In genomic region chrX:7422166-7422565, GRCm38 (mm10) we compare ENCODE assay signal across 8 mouse cellular contexts. TPM values are rescaled to one million over a fixed set of nuclear protein-coding genes. Genes with fewer than 3 reads are reported as not detected.
DNase-seq lines count a peak whose midpoint lies in the region; ATAC-seq and TF ChIP-seq lines count a peak whose summit lies in the region.

No protein-coding gene starts in this region.

- DNase-seq in kidney, adult 9 months: no peak
- DNase-seq in embryonic facial prominence, embryonic 11.5 days (ENCODE audit: low spot score): no peak
- DNase-seq in spleen, adult 12 weeks (ENCODE audit: low spot score): no peak
- DNase-seq in adipocyte (ENCODE audit: low spot score): no peak
- DNase-seq in frontal cortex, postnatal 36 days (ENCODE audit: low spot score in 2 of 2): no peak

- H3K9me3 ChIP-seq in kidney, embryonic 16.5 days (ENCODE audit: low read length): no peaks in the 10 kb centered on the region
- no peaks in the 10 kb centered on the region for H3K9me3 ChIP-seq in embryonic facial prominence, embryonic 11.5 days (replicated peaks; ENCODE audit: control insufficient read depth, low read length)
- no peaks in the 10 kb centered on the region for H3K9me3 ChIP-seq in hindbrain, embryonic 16.5 days (ENCODE audit: control insufficient read depth, low read length)

- no peak overlapping the region for H3ac ChIP-seq in myocyte (ENCODE audit: control insufficient read depth, insufficient read length)

- H3K4me3 ChIP-seq in kidney, embryonic 16.5 days (ENCODE audit: low read length): peak overlapping the region; percentile 52
- peak overlapping the region; percentile 41 for H3K4me3 ChIP-seq in embryonic facial prominence, embryonic 11.5 days (ENCODE audit: low read depth, low read length)
- peak overlapping the region; percentile 46 for H3K4me3 ChIP-seq in hindbrain, embryonic 16.5 days (ENCODE audit: low read length)
- peak overlapping the region; percentile 18 for H3K4me3 ChIP-seq in myocyte

- ATAC-seq in kidney, embryonic 16.5 days (ENCODE audit: low FRiP score, low TSS enrichment): no peak
- no peak for ATAC-seq in embryonic facial prominence, embryonic 11.5 days (replicated peaks; ENCODE audit: insufficient number of reproducible peaks, low FRiP score, low TSS enrichment, low read depth)
- no peak for ATAC-seq in hindbrain, embryonic 16.5 days

- TF ChIP-seq POLR2A in myocyte (IDR thresholded peaks at IDR 0.05; ENCODE audit: insufficient read length, low read depth): no peak

- no peaks in the 10 kb centered on the region for H3K36me3 ChIP-seq in kidney, embryonic 16.5 days (ENCODE audit: insufficient read depth, low read length)
- H3K36me3 ChIP-seq in embryonic facial prominence, embryonic 11.5 days (replicated peaks; ENCODE audit: control insufficient read depth, insufficient read depth, low read depth, low read length): no peaks in the 10 kb centered on the region
- H3K36me3 ChIP-seq in hindbrain, embryonic 16.5 days (ENCODE audit: control insufficient read depth, insufficient read depth, low read length): no peaks in the 10 kb centered on the region
- H3K36me3 ChIP-seq in myocyte (ENCODE audit: control insufficient read depth, insufficient read depth): no peaks in the 10 kb centered on the region

- H3K27me3 ChIP-seq in kidney, embryonic 16.5 days (ENCODE audit: insufficient read depth, low read length): no peaks in the 10 kb centered on the region
- no peaks in the 10 kb centered on the region for H3K27me3 ChIP-seq in embryonic facial prominence, embryonic 11.5 days (ENCODE audit: control insufficient read depth, insufficient read depth, low read length)
- no peaks in the 10 kb centered on the region; the same call in 1 of the 2 replicates for H3K27me3 ChIP-seq in hindbrain, embryonic 16.5 days (replicated peaks; ENCODE audit: control insufficient read depth, insufficient read depth, low read length)
- H3K27me3 ChIP-seq in myocyte (ENCODE audit: control insufficient read depth, insufficient read depth, insufficient read length): no peaks in the 10 kb centered on the region

- H3K79me2 ChIP-seq in myocyte (ENCODE audit: control insufficient read depth, insufficient read depth): no peaks in the 10 kb centered on the region

- H3K9ac ChIP-seq in kidney, embryonic 16.5 days (replicated peaks; ENCODE audit: low read length): peak overlapping the region; percentile 53; the same call in 1 of the 2 replicates
- H3K9ac ChIP-seq in embryonic facial prominence, embryonic 11.5 days (replicated peaks; ENCODE audit: low read length): no peak overlapping the region; the same call in 1 of the 2 replicates
- H3K9ac ChIP-seq in hindbrain, embryonic 16.5 days (ENCODE audit: low read depth, low read length): no peak overlapping the region

- WGBS in kidney, embryonic 16.5 days: 68% methylated on average over 6 of the region's 6 CpGs
- 72% methylated on average over 6 of the region's 6 CpGs for WGBS in embryonic facial prominence, embryonic 11.5 days
- 73% methylated on average over 6 of the region's 6 CpGs for WGBS in hindbrain, embryonic 16.5 days

- H3K4me2 ChIP-seq in kidney, embryonic 16.5 days (replicated peaks; ENCODE audit: low read depth, low read length): peak overlapping the region; percentile 52
- H3K4me2 ChIP-seq in embryonic facial prominence, embryonic 11.5 days (ENCODE audit: low read depth, low read length): no peak overlapping the region; the same call in 1 of the 2 replicates
- H3K4me2 ChIP-seq in hindbrain, embryonic 16.5 days (ENCODE audit: low read length): peak overlapping the region; percentile 74
- H3K4me2 ChIP-seq in myocyte (ENCODE audit: low read depth): peak overlapping the region; percentile 66

- H3K27ac ChIP-seq in kidney, embryonic 16.5 days (ENCODE audit: low read length): no peak overlapping the region
- no peak overlapping the region for H3K27ac ChIP-seq in embryonic facial prominence, embryonic 11.5 days (replicated peaks; ENCODE audit: low read depth, low read length)
- H3K27ac ChIP-seq in hindbrain, embryonic 16.5 days (ENCODE audit: low read depth, low read length): no peak overlapping the region

- H3K4me1 ChIP-seq in kidney, embryonic 16.5 days (ENCODE audit: insufficient read depth, low read length): no peaks in the 10 kb centered on the region
- no peaks in the 10 kb centered on the region for H3K4me1 ChIP-seq in embryonic facial prominence, embryonic 11.5 days (ENCODE audit: control insufficient read depth, insufficient read depth, low read length)
- no peaks in the 10 kb centered on the region for H3K4me1 ChIP-seq in hindbrain, embryonic 16.5 days (ENCODE audit: control insufficient read depth, insufficient read depth, low read depth, low read length)

TF ChIP-seq in myocyte, 11 proteins besides CTCF, POLR2A, EP300 and RAD21:
- TF ChIP-seq USF1 (IDR thresholded peaks at IDR 0.05; ENCODE audit: low read depth) (no peak), CEBPB (IDR thresholded peaks at IDR 0.05; ENCODE audit: insufficient read depth, poor library complexity, severe bottlenecking) (no peak), E2F4 (IDR thresholded peaks at IDR 0.05; ENCODE audit: insufficient read depth) (no peak), TCF3 (IDR thresholded peaks at IDR 0.05; ENCODE audit: insufficient read length, low read depth) (no peak), MAX (IDR thresholded peaks at IDR 0.05; ENCODE audit: low read depth) (no peak), POLR2AphosphoS2 (IDR thresholded peaks at IDR 0.05; ENCODE audit: insufficient read length, low read depth) (no peak), MYOD1 (IDR thresholded peaks at IDR 0.05; ENCODE audit: control insufficient read depth in 1 of 3, insufficient read length in 2 of 3, low read depth in 2 of 3) (no peak), MYOG (IDR thresholded peaks at IDR 0.05; ENCODE audit: control insufficient read depth in 1 of 3, insufficient read depth in 1 of 3, insufficient read length in 2 of 3, low read depth in 2 of 3) (no peak), REST (IDR thresholded peaks at IDR 0.05; ENCODE audit: insufficient read depth, insufficient read length) (no peak), TCF12 (IDR thresholded peaks at IDR 0.05; ENCODE audit: insufficient read depth, poor library complexity, severe bottlenecking) (no peak), SRF (IDR thresholded peaks at IDR 0.05; ENCODE audit: control insufficient read depth, insufficient read length, low read depth) (no peak)
TF ChIP-seq in myocyte: peak in this region for 0.

RNA-seq across cellular contexts. Expression of gene Usp27x, which starts 46.5 kb away (rescaled TPM):
- polyA plus RNA-seq in kidney, embryonic 16.5 days (2015; fragmentation: Nextera tagmentation; extraction: Ambion mirVana): 0.61 and 0.62 TPM in 2 replicates
- polyA plus RNA-seq in embryonic facial prominence, embryonic 11.5 days (2014; fragmentation: Nextera tagmentation; extraction: Ambion mirVana): 0.54 and 0.74 TPM in 2 replicates
- polyA plus RNA-seq in hindbrain, embryonic 16.5 days (2015; fragmentation: Nextera tagmentation; extraction: Ambion mirVana): 1.6 and 1.9 TPM in 2 replicates
- polyA plus RNA-seq in myocyte (2012; fragmentation: generic; extraction: Trizol): 1.3 TPM
